Mouse (Mus musculus) mesoderm, embryonic 11.5 days (tissue): ENCODE data around the gene Arap2.

Source experiments
- DNase-seq: peaks from one replicate; pipeline ENCODE4 v3.0.0-alpha.2; 2012; ENCODE audit warnings: low read depth, low spot score

Arap2 gene

DNA sequence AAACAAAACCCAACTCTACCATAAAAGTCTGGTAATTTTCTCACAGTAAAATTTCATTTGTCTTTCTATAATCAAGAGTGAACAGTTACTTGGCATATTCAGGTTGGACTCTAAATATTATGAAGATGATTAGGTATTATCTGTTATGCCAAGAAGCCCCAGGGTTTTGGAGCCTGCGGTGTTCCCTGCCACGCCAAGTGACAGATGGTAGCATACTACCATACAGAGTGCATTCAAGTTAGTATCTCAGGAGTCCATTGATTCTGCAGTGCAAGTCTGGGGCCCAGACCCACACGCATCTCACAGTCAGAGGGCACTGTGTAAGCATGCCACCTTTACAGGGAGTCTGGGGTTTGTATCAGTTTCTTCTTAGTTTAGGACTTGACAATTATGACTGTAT, 129.6 kb downstream of the Arap2 start:
- DNase-seq: no peak

DNA sequence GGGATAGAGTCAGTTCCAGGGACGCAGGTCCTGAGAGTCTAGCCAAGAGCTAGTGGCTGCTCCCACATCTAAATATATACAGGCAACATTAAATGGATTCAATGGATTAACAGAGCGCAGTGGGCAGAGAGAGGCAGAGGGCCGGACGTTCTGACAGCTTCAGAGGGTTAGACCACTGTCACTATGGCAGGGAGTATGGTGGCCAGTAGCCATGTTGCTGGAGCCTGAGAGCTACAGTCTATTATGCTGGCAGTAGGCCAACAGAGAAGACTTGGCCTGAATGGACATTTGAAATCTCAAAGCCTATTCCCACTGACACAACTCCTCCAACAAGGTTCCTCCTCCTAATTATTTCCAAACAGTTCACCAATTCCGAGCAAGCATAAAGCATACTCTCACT, 137.1 kb downstream of the Arap2 start:
- no peak for DNase-seq

- DNase-seq: no peak
Measured at GRCm38 (mm10) chr5:62622848-62623479, 143.0 kb downstream of the Arap2 start.

DNA sequence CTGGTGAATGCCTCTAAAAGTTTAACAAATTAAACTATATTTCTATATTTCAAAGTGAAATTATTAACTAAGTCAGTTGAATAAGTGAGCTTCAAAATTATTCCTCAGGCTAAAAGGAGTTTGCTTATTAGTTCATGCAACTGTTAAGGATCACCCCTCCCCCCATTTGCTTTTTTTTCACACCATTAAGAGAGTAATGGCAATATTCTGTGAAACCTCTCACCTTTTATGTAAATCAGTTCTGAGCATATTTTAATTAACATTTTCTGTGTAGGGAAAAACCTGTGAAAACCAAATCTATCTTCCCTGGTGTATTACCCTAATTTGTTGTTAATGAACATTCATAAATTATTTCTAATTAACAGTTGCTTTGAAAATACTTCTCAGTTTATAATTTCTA, 147.7 kb downstream of the Arap2 start:
- no peak for DNase-seq

DNA sequence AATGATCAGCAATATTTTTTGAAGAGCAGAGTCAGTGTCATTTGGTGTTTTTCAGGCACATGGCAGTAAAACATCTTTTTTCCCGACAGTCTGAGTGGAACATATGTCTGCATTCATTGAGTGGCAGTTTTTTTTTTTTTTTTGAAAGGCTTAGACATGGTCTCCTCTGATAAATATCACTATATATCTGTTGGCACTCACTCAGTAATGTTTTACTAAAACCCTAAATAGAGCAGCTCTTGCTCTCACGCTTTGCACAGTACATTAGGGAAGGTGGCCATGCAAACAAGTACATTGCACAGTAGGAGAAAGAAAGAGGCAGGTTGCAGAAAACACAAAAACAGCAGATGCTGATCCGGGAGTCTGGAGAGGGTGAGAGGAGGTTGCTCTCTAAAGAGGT, 154.0 kb downstream of the Arap2 start:
- no peak for DNase-seq

- no peak for DNase-seq
Measured at GRCm38 (mm10) chr5:62587348-62587747, 178.6 kb downstream of the Arap2 start.

GRCm38 (mm10) chr5:62582643-62583042, 183.3 kb downstream of the Arap2 start:
- DNase-seq: no peak

DNA sequence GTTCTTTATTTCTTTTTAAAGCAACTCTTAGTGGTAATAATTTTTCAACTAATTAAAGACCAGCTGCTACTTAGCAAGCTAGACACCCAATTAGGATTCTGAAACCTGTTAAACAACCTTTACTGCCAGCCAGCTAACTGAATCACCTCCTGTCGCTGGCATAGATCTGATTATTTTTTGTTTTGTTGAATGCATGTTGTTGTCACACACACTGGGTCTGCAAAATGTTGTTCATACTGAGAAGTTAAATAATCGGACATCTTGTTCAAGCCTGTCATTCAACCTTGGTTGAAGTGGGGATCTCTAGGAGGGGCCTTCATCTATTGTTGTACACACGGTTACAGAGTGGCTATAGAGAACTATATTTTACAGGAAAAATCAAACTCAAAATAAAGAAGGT, 184.3 kb downstream of the Arap2 start:
- no peak for DNase-seq

- DNase-seq: no peak
Measured at GRCm38 (mm10) chr5:62574336-62574844, 191.6 kb downstream of the Arap2 start.
